Mouse (Mus musculus) heart, adult 2 months (tissue): ENCODE data around the gene Selenbp2.
"Not testable (repeated sequence)": the region's sequence is repeated elsewhere in the genome, so short reads cannot be mapped to it uniquely, and the experiment has no call there.

Experiments
- CTCF ChIP-seq: fragments of 200-600 bp; IDR thresholded peaks from 2 replicates; pipeline ENCODE4 v1.8.1; 2022; ENCODE audit warnings: antibody characterized with exemption, mild to moderate bottlenecking, moderate library complexity
- POLR2A ChIP-seq: fragments of 200-500 bp; IDR thresholded peaks from 2 replicates; pipeline ENCODE4 v1.6.1; 2011; ENCODE audit warnings: mild to moderate bottlenecking, low read depth, low read length, control low read depth; ENCODE audit not compliant: insufficient read depth

GRCm38 (mm10) chr3:94658740-94659095, 34.6 kb upstream of the Selenbp2 start, which contains the start of gene Tuft1:
- TF ChIP-seq CTCF, POLR2A: not testable (repeated sequence)
